In genomic region chr9:115301593-115301992, GRCm38 (mm10) we compare ENCODE assay signal across 12 mouse cellular contexts. TPM values are rescaled to one million over a fixed set of nuclear protein-coding genes. Genes with fewer than 3 reads are reported as not detected.
DNase-seq lines count a peak whose midpoint lies in the region; ATAC-seq and TF ChIP-seq lines count a peak whose summit lies in the region.
"Had no signal": no experiment of that assay in that cellular context is flagged by ENCODE, and none has a peak within 500 bp of the region (broad histone marks: within the 10 kb centered on the region; RNA-seq: fewer than 3 reads in every experiment).

No protein-coding gene starts in this region.

- no peak for DNase-seq in forebrain, embryonic 11.5 days (ENCODE audit: low spot score)
- no peak for DNase-seq in forebrain, embryonic 14.5 days (ENCODE audit: low spot score)
- DNase-seq in kidney, adult 9 months, result peak; percentile 58
- DNase-seq in kidney, postnatal 4 days, result no peak
- DNase-seq in embryo, embryonic 9.5 days (ENCODE audit: extremely low spot score), result no peak
- no peak for DNase-seq in layer of hippocampus, adult 9-11 months
- DNase-seq: cerebellum, adult 18-20 months had no signal

- 0 out of 2 replicates have a peak, but pooled peaks have one; percentile 21 for ATAC-seq in forebrain, embryonic 11.5 days (replicated peaks; ENCODE audit: low FRiP score)
- no peak for ATAC-seq in forebrain, embryonic 14.5 days
- ATAC-seq in intestine, postnatal 0 days, result no peak
- ATAC-seq in megakaryocyte, adult 5-6 weeks (ENCODE audit: poor library complexity, severe bottlenecking), result peak; percentile 31

- H3K4me1 ChIP-seq in forebrain, embryonic 11.5 days (replicated peaks; ENCODE audit: control insufficient read depth, insufficient read depth, low read length), result peaks cover 8% of the 10 kb centered on the region
- H3K4me1 ChIP-seq in forebrain, embryonic 14.5 days (ENCODE audit: control insufficient read depth, insufficient read depth, low read length), result peaks cover 25% of the 10 kb centered on the region
- H3K4me1 ChIP-seq in intestine, postnatal 0 days (replicated peaks; ENCODE audit: control insufficient read depth, insufficient read depth, low read length), result peaks cover 8% of the 10 kb centered on the region

- H3K27ac ChIP-seq in forebrain, embryonic 11.5 days (ENCODE audit: low read depth, low read length), result no peak overlapping the region
- H3K27ac ChIP-seq in forebrain, embryonic 14.5 days (ENCODE audit: low read depth, low read length), result no peak overlapping the region
- H3K27ac ChIP-seq in intestine, postnatal 0 days (ENCODE audit: low read depth, low read length), result no peak overlapping the region
- H3K27ac ChIP-seq: hindbrain, embryonic 14.5 days; midbrain, embryonic 12.5 days; neural tube, embryonic 12.5 days had no signal

- no peak overlapping the region for H3K4me3 ChIP-seq in forebrain, embryonic 11.5 days (ENCODE audit: low read depth, low read length)
- no peak overlapping the region for H3K4me3 ChIP-seq in forebrain, embryonic 14.5 days (ENCODE audit: low read depth, low read length)
- H3K4me3 ChIP-seq in intestine, postnatal 0 days (ENCODE audit: low read depth, low read length), result no peak overlapping the region
- H3K4me3 ChIP-seq: midbrain, embryonic 12.5 days; neural tube, embryonic 12.5 days had no signal

- H3K36me3 ChIP-seq in forebrain, embryonic 11.5 days (ENCODE audit: control insufficient read depth, insufficient read depth, low read length), result no peaks in the 10 kb centered on the region
- H3K36me3 ChIP-seq in forebrain, embryonic 14.5 days (ENCODE audit: control insufficient read depth, insufficient read depth, low read length), result no peaks in the 10 kb centered on the region
- H3K36me3 ChIP-seq in intestine, postnatal 0 days (ENCODE audit: control insufficient read depth, insufficient read depth), result no peaks in the 10 kb centered on the region
- H3K36me3 ChIP-seq: midbrain, embryonic 12.5 days had no signal

- H3K4me2 ChIP-seq in forebrain, embryonic 11.5 days (ENCODE audit: low read depth, low read length, severe bottlenecking), result no peak overlapping the region
- no peak overlapping the region for H3K4me2 ChIP-seq in forebrain, embryonic 14.5 days (ENCODE audit: low read length)
- H3K4me2 ChIP-seq in intestine, postnatal 0 days (replicated peaks; ENCODE audit: low read depth), result no peak overlapping the region
- H3K4me2 ChIP-seq: hindbrain, embryonic 14.5 days; midbrain, embryonic 12.5 days; neural tube, embryonic 12.5 days had no signal

- TF ChIP-seq CTCF in intestine, postnatal 0 days (IDR thresholded peaks at IDR 0.05; ENCODE audit: low read depth), result 0 out of 2 replicates have a peak, but pooled peaks have one; percentile 9

- no peak overlapping the region for H3K9ac ChIP-seq in forebrain, embryonic 11.5 days (ENCODE audit: low read length)
- no peak overlapping the region for H3K9ac ChIP-seq in forebrain, embryonic 14.5 days (ENCODE audit: low read length)
- H3K9ac ChIP-seq in intestine, postnatal 0 days (ENCODE audit: low read depth, low read length), result no peak overlapping the region
- H3K9ac ChIP-seq: hindbrain, embryonic 14.5 days; midbrain, embryonic 12.5 days; neural tube, embryonic 12.5 days had no signal

- WGBS in forebrain, embryonic 11.5 days, result 91% methylated on average over 7 of the region's 7 CpGs
- 92% methylated on average over 7 of the region's 7 CpGs for WGBS in forebrain, embryonic 14.5 days
- 61% methylated on average over 7 of the region's 7 CpGs for WGBS in intestine, postnatal 0 days

- no peaks in the 10 kb centered on the region for H3K27me3 ChIP-seq in forebrain, embryonic 11.5 days (ENCODE audit: control insufficient read depth, insufficient read depth, low read length)
- no peaks in the 10 kb centered on the region for H3K27me3 ChIP-seq in forebrain, embryonic 14.5 days (replicated peaks; ENCODE audit: control insufficient read depth, insufficient read depth, low read length)
- no peaks in the 10 kb centered on the region for H3K27me3 ChIP-seq in intestine, postnatal 0 days (replicated peaks; ENCODE audit: control insufficient read depth, insufficient read depth, low read length)
- H3K27me3 ChIP-seq: midbrain, embryonic 12.5 days; neural tube, embryonic 12.5 days had no signal

- no peaks in the 10 kb centered on the region for H3K9me3 ChIP-seq in forebrain, embryonic 11.5 days (ENCODE audit: control insufficient read depth, low read length)
- H3K9me3 ChIP-seq in forebrain, embryonic 14.5 days (replicated peaks; ENCODE audit: control insufficient read depth, low read length), result no peaks in the 10 kb centered on the region
- H3K9me3 ChIP-seq in intestine, postnatal 0 days (ENCODE audit: control insufficient read depth), result no peaks in the 10 kb centered on the region
- H3K9me3 ChIP-seq: midbrain, embryonic 12.5 days; neural tube, embryonic 12.5 days had no signal

RNA-seq across cellular contexts. Expression of gene Stt3b, which starts 8.6 kb away (rescaled TPM):
- 104 and 110 TPM in 2 replicates for polyA plus RNA-seq in forebrain, embryonic 11.5 days (2014; fragmentation: Nextera tagmentation; extraction: Ambion mirVana)
- 74.8 and 80.5 TPM in 2 replicates for polyA plus RNA-seq in forebrain, embryonic 14.5 days (2014; fragmentation: Nextera tagmentation; extraction: Ambion mirVana)
- 51.5 and 54.1 TPM in 2 replicates for polyA plus RNA-seq in intestine, postnatal 0 days (2015; fragmentation: Nextera tagmentation; extraction: Ambion mirVana)
- total RNA-seq in megakaryocyte, adult 5-6 weeks (2015), result 75.4 and 78.1 TPM in 2 replicates
- total RNA-seq in megakaryocyte, adult 5-6 weeks (2017), result 54.8 and 61.1 TPM in 2 replicates

Comparison
In these comparisons a context has a peak if more than half of its experiments do, and no peak if none do; other contexts are left out.
1. ATAC-seq: peak in forebrain, embryonic 11.5 days (single experiment) and megakaryocyte, adult 5-6 weeks (single experiment); none in forebrain, embryonic 14.5 days (single experiment) and intestine, postnatal 0 days (single experiment).